Mouse (Mus musculus): ENCODE data around the gene Tmem135. TPM values are rescaled to one million over a fixed set of nuclear protein-coding genes. Genes with fewer than 3 reads are reported as not detected.

Tmem135 gene
- polyA plus RNA-seq, 1 experiment from 2014 or later = 22.8 TPM

DNA sequence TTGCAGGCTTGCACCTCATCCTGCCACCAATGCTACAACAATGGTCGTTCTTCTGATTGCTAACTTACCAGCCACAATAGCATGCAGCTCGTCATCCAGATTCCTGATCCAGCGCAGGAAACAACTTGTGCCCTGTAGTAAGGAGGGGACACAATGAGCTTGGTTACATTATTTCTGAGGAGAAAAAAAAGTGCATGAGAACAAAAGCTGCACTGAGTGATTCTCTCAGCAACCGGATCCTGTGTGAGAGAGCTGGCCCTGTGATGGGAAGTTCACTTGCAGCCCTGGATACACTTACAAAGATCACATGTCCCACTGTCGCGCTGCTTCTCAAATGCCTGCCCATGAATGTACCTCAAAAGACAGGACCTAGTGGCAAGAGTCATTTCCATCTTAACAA, 252.7 kb downstream of the Tmem135 start:
- Histone ChIP-seq H3K9ac (no peak overlapping the region), H3K4me1 (peaks cover 7% of the 10 kb centered on the region; the same call in 1 of the 2 replicates), H3K27ac (0 out of 2 replicates have a peak overlapping the region, but pooled peaks have one; percentile 23), H3K27me3 (no peaks in the 10 kb centered on the region), H3K9me3 (replicated peaks) (no peaks in the 10 kb centered on the region), H3K4me3 (no peak overlapping the region), H3K36me3 (no peaks in the 10 kb centered on the region), H3K4me2 (replicated peaks) (no peak overlapping the region)
- ATAC-seq (ENCODE audit: low FRiP score) = peak; percentile 35; the same call in 1 of the 2 replicates
- 44% methylated on average over 6 of the region's 6 CpGs for WGBS

DNA sequence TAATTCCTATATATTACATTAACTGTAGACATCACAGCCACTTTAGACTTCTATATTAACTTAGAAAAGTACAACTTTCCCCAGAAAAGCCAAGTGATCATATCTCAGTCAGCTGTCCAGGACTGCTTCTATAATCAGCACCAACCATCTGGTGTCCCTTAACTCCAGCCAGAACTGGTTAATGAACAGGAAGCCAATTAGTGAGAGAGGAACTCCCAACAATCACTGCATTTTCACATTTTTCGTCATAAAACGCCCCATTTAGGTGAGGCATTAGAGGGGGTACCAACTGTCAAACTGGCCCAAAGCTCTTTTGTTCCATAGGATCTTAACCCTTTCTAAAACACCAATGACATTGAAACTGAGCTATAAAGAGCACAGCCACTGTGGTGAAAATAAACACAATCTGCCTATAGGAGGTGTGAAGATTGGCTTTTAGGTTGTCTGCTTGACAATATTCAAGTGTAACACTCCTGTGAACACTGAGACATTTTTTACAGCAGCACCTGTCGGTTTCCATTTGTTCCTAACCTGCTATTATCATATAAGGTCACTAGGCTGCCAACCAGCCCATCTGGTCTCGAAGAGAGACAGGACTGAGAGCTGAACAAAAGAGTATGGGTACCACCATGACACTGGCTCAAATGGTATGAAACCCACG, 263.3 kb downstream of the Tmem135 start:
- no peak overlapping the region for H3K4me3 ChIP-seq
- H3K4me1 ChIP-seq = no peaks in the 10 kb centered on the region
- no peak for ATAC-seq (ENCODE audit: low FRiP score)
- H3K27ac ChIP-seq = no peak overlapping the region
- 92% methylated on average over 5 of the region's 5 CpGs for WGBS
- H3K9ac ChIP-seq = no peak overlapping the region
- H3K9me3 ChIP-seq (replicated peaks) = no peaks in the 10 kb centered on the region
- no peak overlapping the region for H3K4me2 ChIP-seq (replicated peaks)
- no peaks in the 10 kb centered on the region for H3K27me3 ChIP-seq
- peaks cover 3% of the 10 kb centered on the region; the same call in 1 of the 2 replicates for H3K36me3 ChIP-seq

DNA sequence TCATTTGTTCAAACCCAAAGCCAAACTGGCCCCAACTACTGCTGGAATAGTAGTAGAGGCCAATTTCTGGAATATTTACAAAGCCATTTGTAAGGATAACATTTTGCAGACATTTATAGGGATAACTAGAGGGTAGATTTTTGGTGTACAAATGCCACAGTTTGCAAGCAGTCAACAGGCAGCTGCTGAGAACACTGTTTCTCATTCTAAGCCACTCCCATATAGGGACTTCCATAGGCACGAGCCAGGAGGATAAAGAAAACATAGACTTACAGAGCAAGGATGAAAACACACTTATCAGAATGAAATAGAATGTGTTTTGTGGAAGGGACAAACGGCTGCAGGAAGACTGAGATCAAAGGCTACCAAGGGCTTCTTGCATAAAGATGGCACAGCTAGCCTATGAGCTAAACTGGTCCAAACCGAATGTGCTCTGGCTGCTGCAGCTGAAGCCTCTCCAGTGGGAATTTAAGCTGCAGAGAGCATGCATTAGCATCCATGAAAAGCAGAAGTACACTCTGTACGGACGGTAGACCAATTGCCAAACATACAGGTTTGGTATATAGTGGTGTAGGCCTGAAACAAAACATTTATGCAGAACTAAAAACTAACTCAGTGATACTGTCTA, 269.0 kb downstream of the Tmem135 start:
- Histone ChIP-seq H3K36me3 (no peaks in the 10 kb centered on the region), H3K4me2 (replicated peaks) (no peak overlapping the region), H3K27ac (no peak overlapping the region), H3K27me3 (no peaks in the 10 kb centered on the region), H3K9me3 (replicated peaks) (no peaks in the 10 kb centered on the region), H3K4me3 (no peak overlapping the region), H3K9ac (no peak overlapping the region), H3K4me1 (no peaks in the 10 kb centered on the region)
- ATAC-seq (ENCODE audit: low FRiP score) = no peak
- WGBS = 84% methylated on average over 5 of the region's 5 CpGs

DNA sequence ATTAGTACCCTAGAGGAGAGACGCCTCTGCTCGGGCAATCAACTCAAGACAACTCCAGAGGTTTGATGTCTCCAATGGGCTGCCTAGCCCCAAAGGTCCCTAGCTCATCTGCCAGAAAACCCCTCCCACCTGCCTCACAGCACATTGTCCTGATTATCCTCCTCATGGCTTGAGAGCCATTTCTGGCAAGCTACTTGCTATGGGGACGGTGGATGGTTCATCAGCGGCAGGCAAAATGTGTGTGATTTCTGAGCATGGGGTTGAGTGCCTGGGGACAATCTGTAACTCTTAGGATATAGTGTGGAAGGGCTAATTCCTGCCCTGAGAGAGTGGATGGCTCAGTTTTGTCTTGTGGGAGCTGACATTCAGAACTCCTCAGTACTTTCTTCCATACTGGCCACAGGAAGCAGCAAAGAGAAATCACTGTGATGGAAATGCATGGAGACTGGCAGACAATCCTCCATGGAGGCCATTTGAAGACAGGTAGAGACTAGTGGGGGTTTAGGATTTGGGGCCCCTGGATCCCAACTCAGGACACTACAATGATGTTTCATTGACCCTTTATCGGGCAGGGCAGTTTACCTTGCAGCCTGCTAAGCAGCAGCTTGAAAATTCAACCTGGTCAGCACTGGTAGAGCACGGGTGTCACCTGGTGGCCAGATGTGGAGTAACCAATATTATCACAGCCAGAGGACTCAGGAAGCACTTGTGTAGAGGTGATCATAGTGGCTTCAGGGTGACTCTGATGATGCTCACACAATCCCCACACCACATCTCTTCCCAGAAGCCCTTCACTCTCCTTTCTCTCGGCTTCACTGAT, 277.7 kb downstream of the Tmem135 start:
- peak; percentile 87 for ATAC-seq (ENCODE audit: low FRiP score)
- no peaks in the 10 kb centered on the region for H3K36me3 ChIP-seq
- no peak overlapping the region for H3K4me3 ChIP-seq
- no peaks in the 10 kb centered on the region for H3K27me3 ChIP-seq
- no peaks in the 10 kb centered on the region for H3K9me3 ChIP-seq (replicated peaks)
- H3K4me1 ChIP-seq = no peaks in the 10 kb centered on the region
- WGBS = 59% methylated on average over 7 of the region's 7 CpGs
- no peak overlapping the region for H3K27ac ChIP-seq
- no peak overlapping the region for H3K9ac ChIP-seq
- H3K4me2 ChIP-seq (replicated peaks) = no peak overlapping the region

DNA sequence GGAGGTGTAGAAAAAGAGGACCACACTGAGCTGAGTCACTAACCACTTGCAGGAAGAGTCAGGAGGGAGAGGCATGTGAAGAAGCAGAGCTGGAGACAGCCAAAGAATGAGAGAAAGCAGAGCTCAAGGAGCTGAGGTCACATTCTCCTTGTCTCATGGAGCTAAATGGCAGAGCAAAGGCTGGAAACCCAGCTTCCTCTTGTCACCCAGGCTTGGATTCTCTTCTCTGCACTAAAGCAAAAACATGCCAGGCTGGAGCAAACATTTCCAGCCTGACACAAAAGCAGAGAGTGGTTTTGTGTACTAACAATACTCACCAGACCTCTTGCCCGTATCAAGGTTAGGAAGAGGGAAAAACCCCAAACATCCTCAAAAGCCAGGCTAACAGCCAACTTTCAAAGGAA, 287.8 kb downstream of the Tmem135 start:
- H3K4me1 ChIP-seq = no peaks in the 10 kb centered on the region
- no peaks in the 10 kb centered on the region for H3K27me3 ChIP-seq
- 80% methylated on average over 1 of the region's 1 CpGs for WGBS
- ATAC-seq (ENCODE audit: low FRiP score) = no peak
- no peaks in the 10 kb centered on the region for H3K9me3 ChIP-seq (replicated peaks)
- no peaks in the 10 kb centered on the region for H3K36me3 ChIP-seq
- H3K9ac ChIP-seq = no peak overlapping the region
- H3K4me2 ChIP-seq (replicated peaks) = no peak overlapping the region
- H3K27ac ChIP-seq = no peak overlapping the region
- H3K4me3 ChIP-seq = no peak overlapping the region

DNA sequence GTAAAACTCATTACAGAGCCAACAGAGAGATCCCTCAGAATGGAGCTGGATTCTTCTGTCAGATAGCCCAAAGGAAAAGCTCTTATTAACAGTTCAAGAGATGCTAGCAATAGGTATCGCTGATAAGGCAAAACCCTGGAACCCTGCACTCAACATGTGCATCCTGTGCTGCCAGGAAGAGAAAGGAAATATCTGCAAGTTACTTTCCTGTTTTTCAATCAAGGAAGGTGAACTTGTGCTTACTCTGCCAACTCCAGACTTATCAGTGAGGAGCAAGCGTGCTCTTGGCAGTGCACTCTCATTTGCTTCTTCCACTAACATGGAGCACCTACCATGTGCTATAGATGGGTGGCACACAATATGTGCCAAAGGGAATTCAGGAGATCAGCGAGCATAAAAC, 288.4 kb downstream of the Tmem135 start:
- H3K27ac ChIP-seq = no peak overlapping the region
- no peak overlapping the region for H3K4me3 ChIP-seq

DNA sequence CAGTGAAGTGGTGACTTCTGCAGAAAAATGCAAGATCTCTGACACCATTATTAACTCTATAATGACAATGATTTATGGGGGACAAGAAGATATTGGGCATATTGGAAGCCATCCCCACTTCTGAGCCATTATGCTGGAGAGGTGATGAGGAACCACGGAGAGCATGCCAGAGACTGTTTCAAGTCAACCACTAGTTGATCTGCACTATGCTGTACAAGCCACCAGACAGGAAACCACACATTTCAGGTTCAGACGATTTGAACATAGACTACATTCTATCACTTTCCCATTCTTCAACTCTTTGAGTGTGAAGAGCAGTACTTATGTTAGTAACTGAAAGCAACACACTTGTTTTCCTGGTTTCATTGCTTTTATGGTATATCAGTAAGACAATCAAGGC, 297.6 kb downstream of the Tmem135 start:
- no peak overlapping the region for H3K4me2 ChIP-seq (replicated peaks)
- no peak overlapping the region for H3K27ac ChIP-seq
- no peak overlapping the region for H3K9ac ChIP-seq
- no peak for ATAC-seq (ENCODE audit: low FRiP score)
- 82% methylated on average over 2 of the region's 2 CpGs for WGBS
- H3K4me3 ChIP-seq = no peak overlapping the region
- H3K27me3 ChIP-seq = no peaks in the 10 kb centered on the region
- H3K36me3 ChIP-seq = no peaks in the 10 kb centered on the region
- H3K9me3 ChIP-seq (replicated peaks) = no peaks in the 10 kb centered on the region
- H3K4me1 ChIP-seq = no peaks in the 10 kb centered on the region

More for the DNA sequence above, 288.4 kb downstream of the Tmem135 start:
- 84% methylated on average over 3 of the region's 3 CpGs for WGBS
- Histone ChIP-seq H3K9ac (no peak overlapping the region), H3K27me3 (no peaks in the 10 kb centered on the region), H3K4me2 (replicated peaks) (no peak overlapping the region), H3K36me3 (no peaks in the 10 kb centered on the region), H3K4me1 (no peaks in the 10 kb centered on the region), H3K9me3 (replicated peaks) (no peaks in the 10 kb centered on the region)
- ATAC-seq (ENCODE audit: low FRiP score) = no peak

DNA sequence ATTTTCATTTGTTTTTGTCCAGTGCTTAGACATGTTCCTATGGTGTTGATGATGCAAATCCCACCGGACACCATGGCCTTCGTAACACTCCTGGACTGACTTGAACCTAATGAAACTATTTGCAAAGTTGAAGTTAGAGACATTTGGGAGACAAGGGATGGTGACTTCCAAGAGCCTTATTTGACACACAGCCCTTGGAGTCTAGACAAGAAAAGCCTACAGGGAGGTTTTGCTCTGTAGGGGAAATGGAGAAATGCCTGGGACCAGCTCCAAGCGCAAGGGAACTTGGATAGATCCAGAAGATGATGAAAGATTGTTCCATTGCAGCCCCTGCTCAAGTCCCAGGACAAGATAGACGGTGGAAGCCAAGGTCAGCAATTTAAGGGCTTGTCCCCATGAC, 304.3 kb downstream of the Tmem135 start:
- H3K36me3 ChIP-seq = no peaks in the 10 kb centered on the region
- H3K27ac ChIP-seq = no peak overlapping the region
- no peak overlapping the region for H3K9ac ChIP-seq
- H3K4me2 ChIP-seq (replicated peaks) = no peak overlapping the region
- no peak overlapping the region for H3K4me3 ChIP-seq
- 92% methylated on average over 4 of the region's 4 CpGs for WGBS
- no peaks in the 10 kb centered on the region for H3K27me3 ChIP-seq
- H3K9me3 ChIP-seq (replicated peaks) = no peaks in the 10 kb centered on the region
- no peak for ATAC-seq (ENCODE audit: low FRiP score)
- H3K4me1 ChIP-seq = no peaks in the 10 kb centered on the region

Small RNA genes lying within 50 kb of the gene (microRNA-seq; reads per million reads assigned to microRNA genes)
- gene Gm22171 (not detected), gene Gm24659 (not detected)

Other genes starting within 250 kb of the Tmem135 start
- 4.6 and 5.9 TPM in 2 replicates for gene Fzd4, start 133 bp upstream of the Tmem135 start, polyA plus RNA-seq (2016; fragmentation: Nextera tagmentation; extraction: Ambion mirVana)
- gene Prss23, start 123.0 kb upstream of the Tmem135 start, polyA plus RNA-seq (2016; fragmentation: Nextera tagmentation; extraction: Ambion mirVana) = 24.0 and 24.6 TPM in 2 replicates
- gene Me3, start 228.2 kb upstream of the Tmem135 start, polyA plus RNA-seq (2016; fragmentation: Nextera tagmentation; extraction: Ambion mirVana) = 1.2 and 1.3 TPM in 2 replicates